Mouse (Mus musculus) left cerebral cortex, postnatal 25 days (tissue): Measurements from ENCODE around the gene Olfr65. TPM values are rescaled to one million over a fixed set of nuclear protein-coding genes. Genes with fewer than 3 reads are reported as not detected.

Experiments
- DNase-seq, 2 experiments: peaks; one replicate each; pipeline ENCODE4 v3.0.0; 2022; ENCODE audit warnings: low spot score in 2 of 2, mixed read lengths in 1 of 2
- intact Hi-C: fragments of 180-260 bp; cut with DNase I; formaldehyde crosslinking; loops from one replicate; pipeline ENCODE4 v1.15.1; 2025
- total RNA-seq, 2 experiments: library from RNA; stranded (reverse); gene quantifications; 2 replicates each; pipeline ENCODE4 v1.2.3; 2021

The Olfr65 gene
- not detected for total RNA-seq

DNA sequence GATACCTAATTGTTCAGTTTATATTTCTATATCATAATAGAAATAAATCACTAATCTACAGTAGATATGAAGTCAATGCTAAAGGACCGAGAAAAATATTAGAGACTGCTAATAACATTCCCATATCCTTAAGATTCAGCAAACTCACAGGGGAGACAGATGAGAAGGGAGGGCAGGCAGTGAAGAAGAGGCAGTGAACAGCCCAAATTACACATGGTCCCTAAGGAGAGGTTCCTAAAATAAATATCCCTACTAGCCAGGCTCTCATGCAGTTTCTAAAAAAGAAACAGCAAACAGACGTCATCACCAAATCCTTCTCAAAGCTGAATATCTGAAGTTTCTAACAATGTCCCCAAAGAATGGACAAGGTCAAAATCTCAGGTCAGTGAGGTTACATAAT is at the start of gene Olfr65:
TSS of gene Olfr65 (plus strand) at position 301 of the 400 bp plus-strand sequence.
- intact Hi-C loops: no loop called here
- peak in 1 of 2 experiments; percentile 8 for DNase-seq

DNA sequence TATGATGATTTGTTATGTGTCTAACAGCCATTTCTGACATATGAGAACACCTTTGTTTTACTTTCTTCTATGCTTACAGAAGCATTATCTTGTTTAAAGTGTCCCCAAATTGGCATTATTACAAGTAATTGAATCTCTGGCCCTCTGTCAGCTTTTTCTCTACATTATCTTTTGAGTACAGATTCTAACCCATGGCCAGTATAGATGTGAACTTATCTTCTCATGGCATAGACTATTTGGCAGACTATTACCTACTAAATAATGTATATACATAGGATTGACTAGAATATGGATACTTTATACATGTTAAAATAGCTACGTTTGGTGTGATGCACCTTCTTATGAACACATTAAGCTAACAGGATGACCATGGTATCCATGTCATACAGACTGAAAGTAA is 48.6 kb upstream of the Olfr65 start:
- intact Hi-C loops: no loop called here
- DNase-seq: no peak

DNA sequence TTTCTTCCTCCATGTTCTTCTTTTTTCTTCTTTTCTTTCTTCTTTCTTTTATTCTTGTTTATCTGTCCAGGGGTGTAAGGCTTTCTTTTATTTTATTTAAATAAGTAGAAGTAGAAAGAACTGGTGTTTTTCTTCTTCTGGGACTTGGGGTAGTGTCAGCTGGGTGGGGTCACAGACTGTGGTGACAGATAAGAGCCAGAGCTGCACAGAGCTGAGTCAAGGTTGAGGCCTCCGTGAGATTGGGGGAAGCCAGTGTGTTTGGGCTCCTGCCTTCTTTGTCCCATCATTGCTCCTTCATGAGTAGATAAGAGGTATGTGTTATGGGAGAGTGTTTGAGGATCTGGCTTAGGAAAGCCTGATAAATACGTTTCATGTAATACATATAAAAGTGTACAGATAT is 44.2 kb upstream of the Olfr65 start:
- intact Hi-C loops: no loop called here
- no peak for DNase-seq

- peak in 1 of 2 experiments; percentile 9 for DNase-seq
- intact Hi-C loops: no loop called here
Measured at GRCm38 (mm10) chr7:103860855-103861254, 42.4 kb upstream of the Olfr65 start.

DNA sequence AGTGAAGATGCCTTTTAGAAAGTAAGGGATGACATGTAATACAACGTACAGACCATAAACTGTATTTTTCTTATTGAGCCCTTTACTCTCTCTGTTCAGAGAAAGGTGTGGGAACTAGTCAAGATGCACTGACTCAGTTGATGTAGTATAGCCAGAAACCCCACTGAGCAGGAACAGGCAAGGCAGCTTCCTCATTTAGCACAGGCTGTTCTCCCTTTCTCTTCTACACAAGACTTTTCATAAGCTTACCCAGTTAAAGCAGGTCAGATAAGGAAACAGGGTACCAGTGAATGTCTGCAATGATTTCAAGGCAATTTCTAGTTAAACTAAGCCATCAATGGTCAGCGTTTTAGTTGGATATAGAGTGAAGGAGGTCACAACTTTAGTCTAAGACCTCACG is 41.8 kb upstream of the Olfr65 start:
- no peak for DNase-seq
- intact Hi-C loops: no loop called here

GRCm38 (mm10) chr7:103865716-103866115 is 37.6 kb upstream of the Olfr65 start:
- DNase-seq: no peak
- intact Hi-C loops: no loop called here

GRCm38 (mm10) chr7:103870667-103871066 is 32.6 kb upstream of the Olfr65 start:
- intact Hi-C loops: loop anchor here (5.0 to 10.0 kb wide), 2 partner anchors 1206 to 1363 kb away; partner anchors contain the start of gene Olfr556

GRCm38 (mm10) chr7:103873064-103873463 is 30.2 kb upstream of the Olfr65 start:
- intact Hi-C loops: loop anchor here (5.0 to 10.0 kb wide), 2 partner anchors 1208 to 1366 kb away; partner anchors contain the start of gene Olfr556
- peak; percentile 6 to 10 for DNase-seq

More at GRCm38 (mm10) chr7:103870667-103871066, 32.6 kb upstream of the Olfr65 start:
- DNase-seq: no peak

- intact Hi-C loops: loop anchor here (5.0 to 10.0 kb wide), 2 partner anchors 1210 to 1367 kb away; partner anchors contain the start of gene Olfr556
Measured at GRCm38 (mm10) chr7:103874451-103874850, 28.8 kb upstream of the Olfr65 start.

GRCm38 (mm10) chr7:103877093-103877492 is 26.2 kb upstream of the Olfr65 start:
- intact Hi-C loops: loop anchor here (10.0 kb wide), 1 partner anchor 1212 kb away; the partner anchor contains the start of gene Olfr556
- DNase-seq: no peak

More at GRCm38 (mm10) chr7:103874451-103874850, 28.8 kb upstream of the Olfr65 start:
- DNase-seq: no peak

- intact Hi-C loops: no loop called here
- no peak for DNase-seq
Measured at GRCm38 (mm10) chr7:103886152-103886551, 17.1 kb upstream of the Olfr65 start, which contains the start of gene Olfr66. TSS of gene Olfr66 (minus strand) at chr7:103886252.

DNA sequence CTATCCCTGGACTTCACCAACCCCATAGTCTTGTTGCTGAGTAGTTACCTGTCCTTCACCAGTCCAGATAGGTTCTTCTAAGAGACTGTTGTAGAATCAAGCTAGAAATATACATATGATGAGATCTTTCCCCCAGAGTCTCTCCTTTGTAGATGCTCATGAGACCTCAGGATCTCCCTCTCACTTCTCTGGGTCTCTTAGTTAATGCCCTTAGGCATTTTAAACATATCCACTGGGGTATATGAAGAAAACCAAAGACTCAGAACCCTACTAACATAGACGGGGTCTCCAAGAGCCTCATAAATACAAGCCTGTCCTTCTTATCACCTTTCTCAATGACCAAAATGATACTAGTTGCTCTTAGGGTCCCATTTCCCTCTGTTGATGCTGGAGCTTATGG is 8.9 kb upstream of the Olfr65 start, which contains the start of gene Olfr64:
TSS of gene Olfr64 (minus strand) at position 101 of the 400 bp plus-strand sequence.
- intact Hi-C loops: no loop called here
- no peak for DNase-seq

DNA sequence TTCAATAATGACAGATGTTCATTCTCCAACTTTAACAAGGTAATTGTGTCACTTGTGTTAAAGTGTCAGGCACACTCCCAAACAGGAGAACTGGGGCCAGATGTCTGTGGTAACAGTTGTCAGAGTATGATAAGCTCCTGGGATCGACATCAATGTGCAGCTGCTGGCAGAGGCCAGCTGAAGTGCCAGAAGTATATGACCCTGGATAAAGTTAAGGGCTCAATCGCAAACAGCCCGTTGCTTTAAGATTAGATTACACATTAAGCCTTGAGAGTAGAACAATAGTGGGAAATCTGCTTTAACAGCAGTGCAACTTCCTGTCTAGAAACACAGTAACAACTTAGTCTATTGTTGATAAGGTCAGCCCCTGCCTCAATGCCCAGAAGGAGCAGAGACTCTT is 6.8 kb downstream of the Olfr65 start:
- no peak for DNase-seq

DNA sequence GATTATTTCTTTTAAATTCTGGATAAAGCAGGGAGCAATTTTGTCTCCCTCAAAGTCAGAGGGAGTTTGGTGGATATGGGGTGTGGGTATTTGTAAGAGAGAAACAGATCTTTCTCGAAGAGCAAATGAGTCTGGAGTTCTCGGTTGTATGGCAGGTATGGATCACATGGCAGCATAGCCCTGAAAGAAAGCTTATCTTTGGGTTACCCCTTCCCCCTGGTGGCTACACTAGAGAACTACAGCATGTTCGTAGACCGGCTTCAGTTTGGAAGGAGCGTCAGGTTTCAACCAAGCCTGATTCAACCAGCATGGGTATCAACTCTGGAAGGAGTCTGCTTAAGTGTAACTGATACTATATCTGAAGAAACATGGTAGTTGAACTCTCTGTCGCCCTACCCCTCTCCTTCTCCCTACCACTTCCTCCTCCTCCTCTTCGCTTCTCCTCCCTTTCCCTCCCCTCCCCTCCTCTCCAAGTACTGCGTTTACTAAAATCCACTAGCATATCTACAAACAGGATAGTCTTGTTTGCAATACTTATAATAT is 9.8 kb downstream of the Olfr65 start:
- intact Hi-C loops: no loop called here
- DNase-seq: no peak

More for the DNA sequence above, 6.8 kb downstream of the Olfr65 start:
- intact Hi-C loops: no loop called here

GRCm38 (mm10) chr7:103915338-103915737 is 12.1 kb downstream of the Olfr65 start:
- no peak for DNase-seq
- intact Hi-C loops: no loop called here

- no peak for DNase-seq
- intact Hi-C loops: no loop called here
Measured at GRCm38 (mm10) chr7:103928525-103928924, 25.2 kb downstream of the Olfr65 start, which contains the start of gene Olfr631. TSS of gene Olfr631 (plus strand) at chr7:103928825.

- no peak for DNase-seq
- intact Hi-C loops: no loop called here
Measured at GRCm38 (mm10) chr7:103934264-103934663, 31.0 kb downstream of the Olfr65 start, which contains the start of gene Olfr632. TSS of gene Olfr632 (plus strand) at chr7:103934347.

DNA sequence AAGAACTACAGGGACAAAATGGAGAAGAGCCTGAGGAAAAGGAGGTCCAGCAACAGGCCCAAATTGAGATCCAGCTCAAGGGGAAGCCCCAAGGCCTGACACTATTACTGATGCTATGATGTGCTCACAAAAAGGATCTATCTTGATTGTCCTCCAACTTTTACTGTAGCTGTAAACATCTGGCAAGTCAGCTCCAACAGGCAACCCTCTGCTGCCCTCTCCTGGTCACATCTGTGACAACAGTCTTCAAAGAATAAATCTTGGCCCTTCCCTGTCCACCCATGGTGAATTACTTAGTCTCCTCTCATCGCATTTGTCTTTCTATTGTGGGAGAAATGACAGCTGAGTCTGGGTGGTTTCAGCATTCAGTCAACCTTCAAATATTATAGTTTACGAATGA is 39.4 kb downstream of the Olfr65 start:
- intact Hi-C loops: loop anchor here (10.0 kb wide), 1 partner anchor 1438 kb away; no protein-coding TSS in a partner anchor
- DNase-seq: peak in 1 of 2 experiments; percentile 1

GRCm38 (mm10) chr7:103944137-103944536 is 40.9 kb downstream of the Olfr65 start, which contains the start of gene Olfr633:
TSS of gene Olfr633 (plus strand) at chr7:103944437.
- intact Hi-C loops: loop anchor here (10.0 kb wide), 1 partner anchor 1439 kb away; no protein-coding TSS in a partner anchor
- no peak for DNase-seq
